Mouse (Mus musculus): ENCODE measurements around the gene Emc6. TPM values are rescaled to one million over a fixed set of nuclear protein-coding genes. Genes with fewer than 3 reads are reported as not detected.
A peak's percentile ranks its signal among the peaks of the same experiment; 100 is the strongest.

The Emc6 gene
- polyA plus RNA-seq, 1 experiment from 2014 or later = 118 TPM

DNA sequence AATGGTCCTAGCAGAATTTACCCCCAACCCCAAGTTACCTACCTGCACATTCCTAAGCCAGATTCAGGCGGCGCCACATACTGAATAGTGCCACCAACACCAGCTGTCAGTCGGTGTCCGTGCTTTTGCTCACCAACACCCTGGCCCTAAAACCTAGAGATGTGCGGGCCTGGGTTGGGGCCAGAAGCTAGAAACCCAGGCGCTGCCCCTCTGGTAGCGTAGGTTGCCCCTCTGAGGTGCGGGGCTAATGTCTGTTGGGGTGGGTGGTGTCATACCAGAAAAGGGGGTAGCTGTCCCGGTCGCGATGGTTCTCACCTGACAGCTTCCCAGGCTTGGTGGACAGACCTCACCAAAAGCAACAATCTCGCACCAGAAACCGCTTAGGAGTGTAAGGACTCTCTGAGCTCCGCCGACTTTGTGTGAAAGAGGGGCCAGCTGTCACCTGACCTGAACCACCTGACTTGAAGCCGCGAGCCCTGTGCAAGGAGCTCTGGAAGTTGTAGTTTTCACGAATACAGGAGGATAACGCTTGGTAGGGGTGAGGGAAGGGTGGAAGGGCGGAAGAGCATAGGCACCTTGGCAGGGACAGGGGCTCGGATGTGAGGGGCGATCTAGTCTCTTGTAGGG lies 21.9 kb upstream of the Emc6 start, which contains the start of gene Ctns:
Ctns (minus strand) TSS at position 440 of the 627 bp plus-strand sequence.
- H3K27me3 ChIP-seq (ENCODE audit: insufficient read depth, low read length) = no peaks in the 10 kb centered on the region
- no peaks in the 10 kb centered on the region for H3K9me3 ChIP-seq (ENCODE audit: low read depth, low read length)
- DNase-seq (peak; percentile 84), ATAC-seq (ENCODE audit: insufficient read depth) (peak; percentile 96)
- peak within 1 kb of the TSS; percentile 69 for H3K9ac ChIP-seq
- no peak within 1 kb of the TSS for H3K27ac ChIP-seq (ENCODE audit: low read depth)
- H3K36me3 ChIP-seq (ENCODE audit: insufficient read depth) = no peaks in the 10 kb centered on the region
- peak within 1 kb of the TSS; percentile 61 for H3K4me3 ChIP-seq (ENCODE audit: low read depth, low read length)
- no peaks in the 10 kb centered on the region for H3K4me1 ChIP-seq (ENCODE audit: insufficient read depth)
- no peak for TF ChIP-seq CTCF (IDR thresholded peaks at IDR 0.05; ENCODE audit: low read depth)
- H3K4me2 ChIP-seq = peak within 1 kb of the TSS; percentile 97
- WGBS = 1% methylated on average over 22 of the region's 22 CpGs

DNA sequence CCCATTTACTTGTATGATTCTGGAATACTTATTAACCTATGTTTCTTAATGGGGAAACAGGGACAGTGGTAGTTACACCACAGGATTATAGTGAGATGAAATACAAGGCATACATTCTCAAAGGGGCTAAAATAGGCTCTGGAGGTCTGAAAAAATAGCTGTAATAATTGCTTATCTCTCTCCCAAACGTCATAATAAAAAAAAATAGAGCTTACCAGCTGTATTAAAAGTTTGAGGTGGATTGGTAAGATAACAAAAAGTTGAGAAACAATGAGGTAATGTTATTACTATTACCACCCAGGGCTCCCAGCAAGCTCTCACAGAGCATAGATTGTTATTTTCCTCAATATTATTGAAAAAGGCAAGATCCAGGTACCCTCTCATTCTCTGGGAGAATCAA lies 21.4 kb upstream of the Emc6 start:
- Histone ChIP-seq H3K9me3 (ENCODE audit: low read depth, low read length) (no peaks in the 10 kb centered on the region), H3K4me1 (ENCODE audit: insufficient read depth) (no peaks in the 10 kb centered on the region), H3K36me3 (ENCODE audit: insufficient read depth) (no peaks in the 10 kb centered on the region), H3K4me3 (ENCODE audit: low read depth, low read length) (peak overlapping the region; percentile 61), H3K4me2 (peak overlapping the region; percentile 97), H3K27ac (ENCODE audit: low read depth) (no peak overlapping the region), H3K27me3 (ENCODE audit: insufficient read depth, low read length) (no peaks in the 10 kb centered on the region), H3K9ac (peak overlapping the region; percentile 69)
- TF ChIP-seq CTCF (IDR thresholded peaks at IDR 0.05; ENCODE audit: low read depth) = no peak
- DNase-seq = no peak
- 11% methylated on average over 1 of the region's 1 CpGs for WGBS
- ATAC-seq (ENCODE audit: insufficient read depth) = no peak

DNA sequence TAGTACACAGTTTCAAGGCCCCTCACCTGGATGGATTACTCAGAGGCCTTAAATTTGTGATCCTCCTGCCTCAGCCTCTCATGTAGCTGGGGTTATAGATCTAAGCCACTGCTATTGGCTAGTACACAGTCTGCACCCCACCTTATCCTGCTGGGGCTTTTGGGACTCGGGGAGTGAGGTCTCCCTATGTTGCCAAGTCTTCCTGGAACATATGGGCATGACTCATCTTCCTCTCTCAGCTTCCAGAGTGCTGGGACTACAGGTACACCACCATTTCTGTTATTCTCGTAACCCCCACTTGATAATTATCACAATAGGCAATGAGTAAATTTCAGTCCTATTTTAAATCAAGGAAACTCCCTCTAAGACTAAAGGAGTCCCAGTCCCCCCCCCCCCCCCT lies 17.6 kb upstream of the Emc6 start:
- no peak for ATAC-seq (ENCODE audit: insufficient read depth)
- 60% methylated on average over 2 of the region's 2 CpGs for WGBS
- Histone ChIP-seq H3K9ac (no peak overlapping the region), H3K36me3 (ENCODE audit: insufficient read depth) (0 out of 2 replicates have a peak, but pooled peaks cover 4% of the 10 kb centered on the region), H3K4me1 (ENCODE audit: insufficient read depth) (no peaks in the 10 kb centered on the region), H3K27ac (ENCODE audit: low read depth) (no peak overlapping the region), H3K4me2 (no peak overlapping the region), H3K4me3 (ENCODE audit: low read depth, low read length) (no peak overlapping the region), H3K27me3 (ENCODE audit: insufficient read depth, low read length) (no peaks in the 10 kb centered on the region), H3K9me3 (ENCODE audit: low read depth, low read length) (no peaks in the 10 kb centered on the region)
- no peak for DNase-seq
- TF ChIP-seq CTCF (IDR thresholded peaks at IDR 0.05; ENCODE audit: low read depth) = no peak

DNA sequence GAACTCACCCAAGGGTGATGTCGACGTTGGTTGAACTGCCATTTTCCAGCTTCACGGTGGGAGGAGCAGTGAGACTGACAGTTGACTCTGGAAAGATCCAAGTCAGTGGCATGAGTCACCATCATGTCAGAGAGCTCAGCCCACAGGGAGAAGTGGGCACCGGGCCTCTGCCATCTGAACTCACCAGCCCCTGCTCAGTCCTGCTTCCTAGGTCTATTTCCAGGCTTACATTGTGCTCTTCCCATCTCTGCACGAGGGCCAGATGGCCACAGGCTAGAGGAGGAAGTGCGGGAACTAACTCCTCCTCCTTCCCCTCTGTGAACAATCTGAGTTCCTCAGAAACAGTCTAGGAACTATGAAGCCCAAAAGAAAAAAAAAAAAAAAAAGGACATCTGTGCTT lies 16.2 kb upstream of the Emc6 start:
- no peak overlapping the region for H3K27ac ChIP-seq (ENCODE audit: low read depth)
- 0 out of 2 replicates have a peak, but pooled peaks cover 4% of the 10 kb centered on the region for H3K36me3 ChIP-seq (ENCODE audit: insufficient read depth)
- WGBS = 76% methylated on average over 6 of the region's 6 CpGs
- DNase-seq (no peak), ATAC-seq (ENCODE audit: insufficient read depth) (no peak)
- no peaks in the 10 kb centered on the region for H3K4me1 ChIP-seq (ENCODE audit: insufficient read depth)
- H3K4me3 ChIP-seq (ENCODE audit: low read depth, low read length) = no peak overlapping the region
- H3K27me3 ChIP-seq (ENCODE audit: insufficient read depth, low read length) = no peaks in the 10 kb centered on the region
- no peaks in the 10 kb centered on the region for H3K9me3 ChIP-seq (ENCODE audit: low read depth, low read length)
- no peak overlapping the region for H3K9ac ChIP-seq
- H3K4me2 ChIP-seq = no peak overlapping the region
- no peak for TF ChIP-seq CTCF (IDR thresholded peaks at IDR 0.05; ENCODE audit: low read depth)

DNA sequence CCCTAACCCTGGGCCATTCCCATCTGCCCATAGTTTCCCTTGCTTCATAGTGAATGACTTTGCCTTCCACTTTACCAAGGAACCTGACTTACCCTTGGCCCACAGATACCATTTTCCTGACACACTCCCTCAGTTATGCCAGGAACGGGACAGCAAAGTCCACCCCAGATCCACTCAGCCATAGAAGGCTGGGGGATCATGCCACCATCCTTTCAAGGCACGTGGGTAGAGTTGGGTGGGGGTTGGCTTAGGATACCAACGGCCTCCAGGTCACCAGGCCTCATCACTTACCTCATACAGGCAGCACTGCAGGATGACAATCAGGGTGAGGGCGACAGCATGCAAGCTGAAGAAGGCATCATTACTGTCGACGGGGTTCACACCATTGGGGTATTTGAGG lies 10.4 kb upstream of the Emc6 start:
- no peak overlapping the region for H3K9ac ChIP-seq
- 86% methylated on average over 6 of the region's 6 CpGs for WGBS

DNA sequence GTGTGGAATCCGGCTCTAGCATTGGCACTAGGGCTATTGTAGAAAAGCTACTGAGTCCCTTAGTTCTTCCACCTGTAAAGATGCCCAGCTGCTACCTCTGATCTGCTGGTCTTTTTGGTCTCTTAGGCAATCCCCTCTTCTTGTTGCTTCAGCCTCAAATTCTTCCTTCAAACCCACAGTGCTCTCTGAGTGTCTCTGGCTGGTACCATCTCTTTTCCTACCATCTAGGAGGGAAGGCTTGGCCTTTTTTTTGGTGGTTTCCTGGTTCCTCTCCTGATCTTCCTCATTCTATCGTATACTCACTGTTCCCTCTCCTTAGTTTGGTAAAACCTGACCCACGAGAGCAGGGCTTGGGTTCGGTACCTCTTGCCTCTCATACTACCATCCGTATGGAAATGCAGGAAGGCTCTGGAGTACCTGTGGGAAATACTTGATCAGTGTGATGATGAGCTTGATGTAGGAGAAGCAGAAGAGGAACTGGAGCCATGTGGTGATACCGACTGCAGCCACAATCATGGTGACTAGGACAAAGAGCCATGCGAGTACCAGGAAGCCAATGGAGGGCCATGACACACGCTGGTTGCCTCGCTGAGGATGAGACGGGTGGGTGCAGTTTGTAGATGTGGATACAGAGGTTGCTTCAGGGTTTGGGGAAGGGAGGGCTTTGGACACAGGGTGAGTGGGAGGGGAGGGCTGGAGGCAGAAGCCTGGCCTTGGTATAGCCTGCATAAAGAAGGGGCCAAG lies 9.2 kb upstream of the Emc6 start:
- Histone ChIP-seq H3K27me3 (ENCODE audit: insufficient read depth, low read length) (no peaks in the 10 kb centered on the region), H3K4me3 (ENCODE audit: low read depth, low read length) (no peak overlapping the region), H3K4me2 (no peak overlapping the region), H3K9ac (no peak overlapping the region), H3K9me3 (ENCODE audit: low read depth, low read length) (no peaks in the 10 kb centered on the region), H3K36me3 (ENCODE audit: insufficient read depth) (peaks cover 32% of the 10 kb centered on the region), H3K4me1 (ENCODE audit: insufficient read depth) (no peaks in the 10 kb centered on the region), H3K27ac (ENCODE audit: low read depth) (no peak overlapping the region)
- no peak for ATAC-seq (ENCODE audit: insufficient read depth)
- WGBS = 86% methylated on average over 10 of the region's 10 CpGs
- TF ChIP-seq CTCF (IDR thresholded peaks at IDR 0.05; ENCODE audit: low read depth) = no peak
- DNase-seq = no peak

More for the DNA sequence above, 10.4 kb upstream of the Emc6 start:
- H3K9me3 ChIP-seq (ENCODE audit: low read depth, low read length) = no peaks in the 10 kb centered on the region
- no peak for TF ChIP-seq CTCF (IDR thresholded peaks at IDR 0.05; ENCODE audit: low read depth)
- H3K4me3 ChIP-seq (ENCODE audit: low read depth, low read length) = no peak overlapping the region
- H3K36me3 ChIP-seq (ENCODE audit: insufficient read depth) = peaks cover 29% of the 10 kb centered on the region
- DNase-seq (no peak), ATAC-seq (ENCODE audit: insufficient read depth) (no peak)
- H3K27ac ChIP-seq (ENCODE audit: low read depth) = no peak overlapping the region
- H3K4me1 ChIP-seq (ENCODE audit: insufficient read depth) = no peaks in the 10 kb centered on the region
- no peak overlapping the region for H3K4me2 ChIP-seq
- H3K27me3 ChIP-seq (ENCODE audit: insufficient read depth, low read length) = no peaks in the 10 kb centered on the region

DNA sequence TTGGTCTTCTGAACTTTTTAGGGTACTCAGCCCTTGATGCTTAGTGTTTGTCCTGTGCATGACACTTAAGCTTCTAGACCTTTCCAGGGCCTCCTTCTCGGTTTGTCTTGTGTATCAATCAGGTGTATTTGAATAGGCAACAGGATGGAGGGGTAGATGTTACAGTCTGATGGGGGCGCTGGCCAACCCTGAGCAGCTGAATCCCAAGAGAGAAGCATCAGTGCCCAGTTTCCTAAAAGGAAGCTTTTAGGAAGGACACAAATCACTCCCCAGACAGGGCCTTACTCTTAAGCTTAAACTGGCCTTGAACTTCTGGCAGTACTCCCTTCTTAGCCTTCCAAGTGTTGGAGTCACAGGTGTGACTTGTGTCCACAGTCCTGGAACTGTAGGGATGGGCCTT lies 1.1 kb upstream of the Emc6 start:
- Histone ChIP-seq H3K36me3 (ENCODE audit: insufficient read depth) (peaks cover 34% of the 10 kb centered on the region), H3K4me2 (peak overlapping the region; percentile 76), H3K4me3 (ENCODE audit: low read depth, low read length) (peak overlapping the region; percentile 96), H3K27me3 (ENCODE audit: insufficient read depth, low read length) (no peaks in the 10 kb centered on the region), H3K9ac (peak overlapping the region; percentile 87), H3K4me1 (ENCODE audit: insufficient read depth) (0 out of 2 replicates have a peak, but pooled peaks cover 3% of the 10 kb centered on the region), H3K9me3 (ENCODE audit: low read depth, low read length) (no peaks in the 10 kb centered on the region), H3K27ac (ENCODE audit: low read depth) (peak overlapping the region; percentile 97)
- no peak for TF ChIP-seq CTCF (IDR thresholded peaks at IDR 0.05; ENCODE audit: low read depth)
- no peak for ATAC-seq (ENCODE audit: insufficient read depth)
- 3% methylated on average over 2 of the region's 2 CpGs for WGBS
- peak; percentile 26 for DNase-seq

Data from lung, embryonic 14.5 days (tissue).